Mouse (Mus musculus) MEL (cell line): ENCODE measurements around the gene Gm340. TPM values are rescaled to one million over a fixed set of nuclear protein-coding genes. Genes with fewer than 3 reads are reported as not detected.

ENCODE experiments used
- DNase-seq: peaks from one replicate; pipeline ENCODE4 v3.0.0; 2011; ENCODE audit warnings: low read depth, low spot score
- H3K27ac ChIP-seq: 2 replicates; pipeline ENCODE4 v1.5.1; 2012; ENCODE audit warnings: low read depth, mild to moderate bottlenecking, control low read depth, low read length, moderate library complexity; ENCODE audit not compliant: control insufficient read depth
- H3K27me3 ChIP-seq, 2 experiments: fragments of 150-350 bp in 1 of 2; sonication (generic) in 1 of 2; 2 replicates each; pipeline ENCODE4 v1.6.1; 2012; ENCODE audit warnings: low read length in 2 of 2, mild to moderate bottlenecking in 2 of 2, improper control_type of control experiment in 1 of 2, moderate library complexity in 1 of 2; ENCODE audit not compliant: insufficient read depth in 2 of 2, control insufficient read depth in 1 of 2
- H3K36me3 ChIP-seq, 2 experiments: 2 replicates each; pipeline ENCODE4 v1.6.1; 2012 to 2014; ENCODE audit warnings: low read length in 2 of 2, improper control_type of control experiment in 1 of 2, inconsistent platforms in 1 of 2, mild to moderate bottlenecking in 1 of 2; ENCODE audit not compliant: insufficient read depth in 2 of 2, control insufficient read depth in 1 of 2
- H3K4me1 ChIP-seq, 2 experiments: fragments of 150-350 bp in 1 of 2; sonication (generic) in 1 of 2; 2 replicates each; pipeline ENCODE4 v1.6.1; 2012; ENCODE audit warnings: low read length in 2 of 2, improper control_type of control experiment in 1 of 2, mild to moderate bottlenecking in 1 of 2; ENCODE audit not compliant: insufficient read depth in 2 of 2, control insufficient read depth in 1 of 2
- H3K4me3 ChIP-seq, 2 experiments: fragments of 150-350 bp in 1 of 2; sonication (generic) in 1 of 2; 2 replicates each; pipeline ENCODE4 v1.5.1; 2012; ENCODE audit warnings: low read depth in 2 of 2, low read length in 2 of 2, mild to moderate bottlenecking in 2 of 2, moderate library complexity in 2 of 2, control low read depth in 1 of 2, improper control_type of control experiment in 1 of 2; ENCODE audit not compliant: control insufficient read depth in 1 of 2, insufficient read depth in 1 of 2
- H3K79me2 ChIP-seq: 2 replicates; pipeline ENCODE4 v1.6.1; 2012; ENCODE audit warnings: mild to moderate bottlenecking, low read length, moderate library complexity; ENCODE audit not compliant: control insufficient read depth, poor library complexity, insufficient read depth
- H3K9ac ChIP-seq: 2 replicates; pipeline ENCODE4 v1.6.1; 2012; ENCODE audit warnings: low read depth, mild to moderate bottlenecking, control low read depth, low read length, moderate library complexity; ENCODE audit not compliant: control insufficient read depth, poor library complexity, severe bottlenecking
- H3K9me3 ChIP-seq: fragments of 150-350 bp; sonication (generic); replicated peaks from 2 replicates; pipeline ENCODE4 v1.6.1; 2012; ENCODE audit warnings: mild to moderate bottlenecking, low read length, improper control_type of control experiment, moderate library complexity; ENCODE audit not compliant: insufficient read depth
- CHD1 ChIP-seq: IDR thresholded peaks from 2 replicates; pipeline ENCODE4 v1.6.1; 2012; ENCODE audit warnings: low read depth, mild to moderate bottlenecking, inconsistent platforms, low read length, improper control_type of control experiment
- E2F4 ChIP-seq: IDR thresholded peaks from 2 replicates; pipeline ENCODE4 v1.6.1; 2011; ENCODE audit warnings: low read depth, low read length, improper control_type of control experiment, borderline replicate concordance
- ELF1 ChIP-seq: IDR thresholded peaks from 2 replicates; pipeline ENCODE4 v1.6.1; 2014; ENCODE audit warnings: low read depth, mild to moderate bottlenecking, inconsistent platforms, low read length, improper control_type of control experiment, moderate library complexity
- EP300 ChIP-seq, 2 experiments: IDR thresholded peaks; 2 replicates each; pipeline ENCODE4 v1.6.1; 2011; ENCODE audit warnings: improper control_type of control experiment in 2 of 2, low read length in 2 of 2, low read depth in 1 of 2, mild to moderate bottlenecking in 1 of 2
- ETS1 ChIP-seq: IDR thresholded peaks from 2 replicates; pipeline ENCODE4 v1.6.1; 2012; ENCODE audit warnings: low read depth, mild to moderate bottlenecking, inconsistent platforms, low read length, improper control_type of control experiment, moderate library complexity
- GABPA ChIP-seq: IDR thresholded peaks from 2 replicates; pipeline ENCODE4 v1.6.1; 2012; ENCODE audit warnings: low read depth, mild to moderate bottlenecking, inconsistent platforms, low read length, improper control_type of control experiment, moderate library complexity
- GATA1 ChIP-seq: IDR thresholded peaks from 2 replicates; pipeline ENCODE4 v1.6.1; 2011; ENCODE audit warnings: low read depth, low read length, improper control_type of control experiment
- HCFC1 ChIP-seq: IDR thresholded peaks from 2 replicates; pipeline ENCODE4 v1.6.1; 2012; ENCODE audit warnings: low read depth, mild to moderate bottlenecking, inconsistent platforms, low read length, improper control_type of control experiment, moderate library complexity
- JUND ChIP-seq: IDR thresholded peaks from 2 replicates; pipeline ENCODE4 v1.6.1; 2011; ENCODE audit warnings: low read depth, mild to moderate bottlenecking, improper control_type of control experiment, low read length
- MAFK ChIP-seq: IDR thresholded peaks from 2 replicates; pipeline ENCODE4 v1.6.1; 2011; ENCODE audit warnings: low read depth, mild to moderate bottlenecking, low read length, improper control_type of control experiment, borderline replicate concordance
- MAX ChIP-seq: IDR thresholded peaks from 2 replicates; pipeline ENCODE4 v1.6.1; 2011; ENCODE audit warnings: low read length, improper control_type of control experiment
- MAZ ChIP-seq: IDR thresholded peaks from 2 replicates; pipeline ENCODE4 v1.6.1; 2012; ENCODE audit warnings: low read depth, mild to moderate bottlenecking, inconsistent platforms, low read length, improper control_type of control experiment
- MXI1 ChIP-seq: IDR thresholded peaks from 2 replicates; pipeline ENCODE4 v1.6.1; 2011; ENCODE audit warnings: mild to moderate bottlenecking, low read depth, low read length, improper control_type of control experiment
- MYB ChIP-seq: IDR thresholded peaks from 2 replicates; pipeline ENCODE4 v1.6.1; 2011; ENCODE audit warnings: mild to moderate bottlenecking, low read depth, low read length, improper control_type of control experiment
- MYC ChIP-seq: IDR thresholded peaks from 2 replicates; pipeline ENCODE4 v1.6.1; 2011; ENCODE audit warnings: low read depth, mild to moderate bottlenecking, low read length, improper control_type of control experiment, moderate library complexity
- NELFE ChIP-seq: IDR thresholded peaks from 2 replicates; pipeline ENCODE4 v1.6.1; 2011; ENCODE audit warnings: low read depth, low read length, improper control_type of control experiment
- NRF1 ChIP-seq: IDR thresholded peaks from 2 replicates; pipeline ENCODE4 v1.6.1; 2014; ENCODE audit warnings: low read depth, mild to moderate bottlenecking, inconsistent platforms, low read length, improper control_type of control experiment, moderate library complexity; ENCODE audit not compliant: poor library complexity, insufficient read depth, severe bottlenecking
- POLR2A ChIP-seq, 2 experiments: IDR thresholded peaks; 2 replicates each; pipeline ENCODE4 v1.6.1; 2011 to 2012; ENCODE audit warnings: low read length in 2 of 2, mild to moderate bottlenecking in 2 of 2, control low read depth in 1 of 2, improper control_type of control experiment in 1 of 2, low read depth in 1 of 2, moderate library complexity in 1 of 2; ENCODE audit not compliant: control insufficient read depth in 1 of 2, insufficient read depth in 1 of 2, poor library complexity in 1 of 2
- POLR2AphosphoS2 ChIP-seq: IDR thresholded peaks from 2 replicates; pipeline ENCODE4 v1.6.1; 2011; ENCODE audit warnings: low read length, improper control_type of control experiment
- POLR2AphosphoS5 ChIP-seq: IDR thresholded peaks from 2 replicates; pipeline ENCODE4 v1.6.1; 2012; ENCODE audit warnings: low read depth, borderline replicate concordance, mild to moderate bottlenecking, inconsistent platforms, low read length, moderate library complexity, mixed read lengths
- RCOR1 ChIP-seq: IDR thresholded peaks from 2 replicates; pipeline ENCODE4 v1.6.1; 2012; ENCODE audit warnings: low read depth, mild to moderate bottlenecking, inconsistent platforms, low read length, improper control_type of control experiment
- SMC3 ChIP-seq: IDR thresholded peaks from 2 replicates; pipeline ENCODE4 v1.6.1; 2011; ENCODE audit warnings: low read depth, low read length, improper control_type of control experiment
- TAL1 ChIP-seq: IDR thresholded peaks from 2 replicates; pipeline ENCODE4 v1.6.1; 2012; ENCODE audit warnings: mild to moderate bottlenecking, inconsistent platforms, low read length, moderate library complexity, mixed read lengths
- TCF12 ChIP-seq: IDR thresholded peaks from 2 replicates; pipeline ENCODE4 v1.6.1; 2014; ENCODE audit warnings: low read depth, mild to moderate bottlenecking, inconsistent platforms, low read length, improper control_type of control experiment, moderate library complexity
- USF1 ChIP-seq: IDR thresholded peaks from 2 replicates; pipeline ENCODE4 v1.6.1; 2014; ENCODE audit warnings: low read depth, mild to moderate bottlenecking, inconsistent platforms, low read length, improper control_type of control experiment, moderate library complexity
- ZC3H11A ChIP-seq: IDR thresholded peaks from 2 replicates; pipeline ENCODE4 v1.6.1; 2012; ENCODE audit warnings: low read depth, mild to moderate bottlenecking, inconsistent platforms, low read length, improper control_type of control experiment
- ZKSCAN1 ChIP-seq: IDR thresholded peaks from 2 replicates; pipeline ENCODE4 v1.6.1; 2012; ENCODE audit warnings: low read depth, mild to moderate bottlenecking, inconsistent platforms, low read length, improper control_type of control experiment, moderate library complexity
- ZMIZ1 ChIP-seq: IDR thresholded peaks from 2 replicates; pipeline ENCODE4 v1.6.1; 2012; ENCODE audit warnings: low read depth, mild to moderate bottlenecking, inconsistent platforms, low read length, improper control_type of control experiment, moderate library complexity
- ZNF384 ChIP-seq: IDR thresholded peaks from 2 replicates; pipeline ENCODE4 v1.6.1; 2012; ENCODE audit warnings: low read depth, mild to moderate bottlenecking, inconsistent platforms, low read length, improper control_type of control experiment
- polyA plus RNA-seq, 2 experiments: library from polyadenylated mRNA; stranded (reverse) in 1 of 2; unstranded in 1 of 2; fragments of >175 nt in 1 of 2; fragments of >200 nt in 1 of 2; gene quantifications; 2 replicates each; pipeline versions ENCODE4 v1.2.1 to v1.2.4; 2012; ENCODE audit warnings: low replicate concordance in 2 of 2, low read depth in 1 of 2; ENCODE audit not compliant: insufficient read length in 2 of 2, insufficient read depth in 1 of 2, missing spikeins in 1 of 2
- total RNA-seq: library from RNA; depleted of rRNA; stranded (reverse); fragments of 300-350 nt; gene quantifications from 2 replicates; pipeline ENCODE4 v1.2.3, GENCODE M21; 2012

Gm340 gene
- total and polyA plus RNA-seq, 3 experiments = 11.0 to 38.9 (median 17.4) TPM

- H3K9ac ChIP-seq = no peak overlapping the region
- H3K27me3 ChIP-seq = peaks cover 10 to 17% of the 10 kb centered on the region in 2 experiments
- H3K4me1 ChIP-seq = no peaks in the 10 kb centered on the region
- H3K79me2 ChIP-seq = no peaks in the 10 kb centered on the region
- H3K4me3 ChIP-seq = no peak overlapping the region
- no peaks in the 10 kb centered on the region for H3K9me3 ChIP-seq
- DNase-seq = no peak
- H3K27ac ChIP-seq = no peak overlapping the region
- TF ChIP-seq MAFK = no peak
- TF ChIP-seq POLR2AphosphoS5 = no peak
- no peak for TF ChIP-seq MYB
- no peak for TF ChIP-seq NELFE
- TF ChIP-seq MAZ = no peak
- TF ChIP-seq SMC3 = no peak
- no peak for TF ChIP-seq EP300 (IDR thresholded peaks at IDR 0.05; ENCODE audit: low read depth in 1 of 2, low read length in 2 of 2)
- no peak for TF ChIP-seq MXI1
- no peak for TF ChIP-seq HCFC1
- no peak for TF ChIP-seq ZC3H11A
- no peak for TF ChIP-seq JUND
- no peak for TF ChIP-seq MYC
- no peak for TF ChIP-seq MAX
- no peak for TF ChIP-seq NRF1
- TF ChIP-seq CHD1 = no peak
- no peak for TF ChIP-seq POLR2A (IDR thresholded peaks at IDR 0.05; ENCODE audit: control insufficient read depth in 1 of 2, insufficient read depth in 1 of 2, low read depth in 1 of 2, low read length in 2 of 2, poor library complexity in 1 of 2)
- TF ChIP-seq GATA1 = no peak
- no peak for TF ChIP-seq USF1
- TF ChIP-seq ZKSCAN1 = no peak
- no peak for TF ChIP-seq ELF1
- no peaks in the 10 kb centered on the region for H3K36me3 ChIP-seq
Measured at GRCm38 (mm10) chr19:41618771-41619385, 36.7 kb downstream of the Gm340 start.

- no peaks in the 10 kb centered on the region for H3K36me3 ChIP-seq
- no peak for DNase-seq
- TF ChIP-seq ETS1 = no peak
- TF ChIP-seq JUND = no peak
- no peak for TF ChIP-seq ZMIZ1
- no peak for TF ChIP-seq MAX
- no peak for TF ChIP-seq ZC3H11A
- TF ChIP-seq GABPA = no peak
- TF ChIP-seq ZNF384 = no peak
- TF ChIP-seq RCOR1 = no peak
- TF ChIP-seq POLR2AphosphoS2 = no peak
- TF ChIP-seq TAL1 = no peak
- no peak for TF ChIP-seq POLR2A (IDR thresholded peaks at IDR 0.05; ENCODE audit: control insufficient read depth in 1 of 2, insufficient read depth in 1 of 2, low read depth in 1 of 2, low read length in 2 of 2, poor library complexity in 1 of 2)
- TF ChIP-seq E2F4 = no peak
- no peak for TF ChIP-seq TCF12
- TF ChIP-seq ELF1 = no peak
- no peak overlapping the region for H3K27ac ChIP-seq
- no peaks in the 10 kb centered on the region for H3K79me2 ChIP-seq
- peaks cover 10 to 15% of the 10 kb centered on the region in 2 experiments for H3K27me3 ChIP-seq
- H3K9me3 ChIP-seq = no peaks in the 10 kb centered on the region
- H3K4me1 ChIP-seq = no peaks in the 10 kb centered on the region
- no peak overlapping the region for H3K9ac ChIP-seq
- H3K4me3 ChIP-seq = no peak overlapping the region
Measured at GRCm38 (mm10) chr19:41620366-41621092, 38.4 kb downstream of the Gm340 start.
